Mouse (Mus musculus) brain, embryonic 14.5 days (tissue): ENCODE measurements around the gene Mfsd4b5.

Experiments used
- CTCF ChIP-seq: fragments of 200-500 bp; IDR thresholded peaks from 2 replicates; pipeline ENCODE4 v1.5.1; 2012; ENCODE audit warnings: inconsistent platforms, mild to moderate bottlenecking, moderate library complexity, borderline replicate concordance; ENCODE audit not compliant: insufficient read depth, insufficient read length; ENCODE audit errors: extremely low read depth
- POLR2A ChIP-seq: fragments of 200-500 bp; IDR thresholded peaks from 2 replicates; pipeline ENCODE4 v1.6.1; 2012; ENCODE audit warnings: mild to moderate bottlenecking, inconsistent platforms, borderline replicate concordance; ENCODE audit not compliant: poor library complexity, insufficient read depth, insufficient read length, severe bottlenecking; ENCODE audit errors: extremely low read depth

DNA sequence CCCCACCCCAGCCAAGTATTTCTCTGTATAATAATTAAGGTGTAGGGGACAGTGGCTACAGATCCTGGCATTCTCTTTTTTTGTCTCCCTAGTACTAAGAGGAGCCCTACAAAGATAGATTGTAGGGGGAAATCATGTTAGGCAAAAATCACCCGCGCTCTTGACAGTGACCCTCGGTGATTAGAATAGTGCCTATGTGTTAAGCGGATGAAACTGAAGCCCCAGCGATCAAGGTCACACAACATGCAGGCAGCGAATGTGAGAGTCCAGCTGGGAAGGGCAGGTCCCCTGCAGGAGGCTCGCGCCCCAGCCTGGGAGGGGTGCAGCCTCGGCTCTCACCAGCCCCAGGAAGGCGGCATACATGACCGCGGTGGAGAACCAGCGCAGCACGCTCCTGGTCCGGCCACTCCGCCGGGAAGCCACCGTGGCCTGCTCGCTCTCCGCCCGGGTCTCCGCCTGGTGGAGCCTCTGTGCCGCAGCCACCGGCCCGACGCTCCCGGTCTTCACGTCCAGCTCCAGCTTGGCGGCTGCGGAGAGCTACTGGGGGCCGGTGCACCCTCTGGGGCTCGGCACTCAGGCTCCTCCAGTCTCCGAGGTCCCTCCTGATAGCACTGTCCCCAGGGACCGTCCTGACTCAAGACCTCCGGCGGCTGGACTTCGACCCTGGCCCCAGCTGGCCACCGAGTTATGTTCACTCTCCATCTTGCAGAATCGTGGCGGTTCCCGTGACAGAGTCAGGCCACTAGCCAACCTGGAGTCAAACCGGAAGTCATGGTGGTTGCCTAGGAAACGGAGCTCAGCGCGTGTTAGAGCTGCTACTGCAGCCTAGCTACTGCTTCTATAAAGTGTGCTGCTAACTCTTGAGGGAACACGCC is 38.3 kb upstream of the Mfsd4b5 start, which contains the start of gene Mfsd4b1:
- TF ChIP-seq CTCF (peak; percentile 10; the same call in 1 of the 2 replicates), POLR2A (no peak)
